Mouse (Mus musculus): ENCODE data around the gene Ankrd39. TPM values are rescaled to one million over a fixed set of nuclear protein-coding genes. Genes with fewer than 3 reads are reported as not detected.
"Not testable (repeated sequence)": the region's sequence is repeated elsewhere in the genome, so short reads cannot be mapped to it uniquely, and the experiment has no call there.

The Ankrd39 gene
- total RNA-seq, 1 experiment from 2014 or later: 12.2 TPM

GRCm38 (mm10) chr1:36536783-36537182 is 10.5 kb downstream of the Ankrd39 start, which contains the start of gene Ankrd23:
Ankrd23 (minus strand) TSS chr1:36536883.
- ATAC-seq (ENCODE audit: extremely low read depth, insufficient number of reproducible peaks, low FRiP score, poor library complexity, severe bottlenecking): not testable (repeated sequence)

- ATAC-seq (ENCODE audit: extremely low read depth, insufficient number of reproducible peaks, low FRiP score, poor library complexity, severe bottlenecking): no peak
These were observed 10.9 kb downstream of the Ankrd39 start for GRCm38 (mm10) chr1:36536397-36536728.

GRCm38 (mm10) chr1:36535477-36536396 is 11.5 kb downstream of the Ankrd39 start:
- no peak for ATAC-seq (ENCODE audit: extremely low read depth, insufficient number of reproducible peaks, low FRiP score, poor library complexity, severe bottlenecking)

GRCm38 (mm10) chr1:36534595-36535058 is 12.6 kb downstream of the Ankrd39 start:
- no peak for ATAC-seq (ENCODE audit: extremely low read depth, insufficient number of reproducible peaks, low FRiP score, poor library complexity, severe bottlenecking)

- no peak for ATAC-seq (ENCODE audit: extremely low read depth, insufficient number of reproducible peaks, low FRiP score, poor library complexity, severe bottlenecking)
These were observed 13.7 kb downstream of the Ankrd39 start for GRCm38 (mm10) chr1:36533546-36533945.

GRCm38 (mm10) chr1:36531461-36531860 is 15.8 kb downstream of the Ankrd39 start:
- ATAC-seq (ENCODE audit: extremely low read depth, insufficient number of reproducible peaks, low FRiP score, poor library complexity, severe bottlenecking): no peak

- no peak for ATAC-seq (ENCODE audit: extremely low read depth, insufficient number of reproducible peaks, low FRiP score, poor library complexity, severe bottlenecking)
These were observed 16.3 kb downstream of the Ankrd39 start for GRCm38 (mm10) chr1:36530962-36531361.

GRCm38 (mm10) chr1:36530485-36530884 is 16.8 kb downstream of the Ankrd39 start:
- no peak for ATAC-seq (ENCODE audit: extremely low read depth, insufficient number of reproducible peaks, low FRiP score, poor library complexity, severe bottlenecking)

GRCm38 (mm10) chr1:36529875-36530274 is 17.4 kb downstream of the Ankrd39 start:
- ATAC-seq (ENCODE audit: extremely low read depth, insufficient number of reproducible peaks, low FRiP score, poor library complexity, severe bottlenecking): no peak

GRCm38 (mm10) chr1:36529274-36529673 is 18.0 kb downstream of the Ankrd39 start:
- no peak for ATAC-seq (ENCODE audit: extremely low read depth, insufficient number of reproducible peaks, low FRiP score, poor library complexity, severe bottlenecking)

- no peak for ATAC-seq (ENCODE audit: extremely low read depth, insufficient number of reproducible peaks, low FRiP score, poor library complexity, severe bottlenecking)
These were observed 18.9 kb downstream of the Ankrd39 start for GRCm38 (mm10) chr1:36528351-36528750.

GRCm38 (mm10) chr1:36526903-36527302 is 20.3 kb downstream of the Ankrd39 start:
- ATAC-seq (ENCODE audit: extremely low read depth, insufficient number of reproducible peaks, low FRiP score, poor library complexity, severe bottlenecking): no peak

GRCm38 (mm10) chr1:36525774-36526173 is 21.5 kb downstream of the Ankrd39 start:
- no peak for ATAC-seq (ENCODE audit: extremely low read depth, insufficient number of reproducible peaks, low FRiP score, poor library complexity, severe bottlenecking)

- no peak for ATAC-seq (ENCODE audit: extremely low read depth, insufficient number of reproducible peaks, low FRiP score, poor library complexity, severe bottlenecking)
These were observed 23.2 kb downstream of the Ankrd39 start for GRCm38 (mm10) chr1:36524058-36524457.

GRCm38 (mm10) chr1:36523332-36524013 is 23.8 kb downstream of the Ankrd39 start:
- no peak for ATAC-seq (ENCODE audit: extremely low read depth, insufficient number of reproducible peaks, low FRiP score, poor library complexity, severe bottlenecking)

- no peak for ATAC-seq (ENCODE audit: extremely low read depth, insufficient number of reproducible peaks, low FRiP score, poor library complexity, severe bottlenecking)
These were observed 25.0 kb downstream of the Ankrd39 start for GRCm38 (mm10) chr1:36522210-36522609.

- ATAC-seq (ENCODE audit: extremely low read depth, insufficient number of reproducible peaks, low FRiP score, poor library complexity, severe bottlenecking): no peak
These were observed 27.6 kb downstream of the Ankrd39 start for GRCm38 (mm10) chr1:36519626-36520025.

- no peak for ATAC-seq (ENCODE audit: extremely low read depth, insufficient number of reproducible peaks, low FRiP score, poor library complexity, severe bottlenecking)
These were observed 29.0 kb downstream of the Ankrd39 start for GRCm38 (mm10) chr1:36518259-36518658.

- ATAC-seq (ENCODE audit: extremely low read depth, insufficient number of reproducible peaks, low FRiP score, poor library complexity, severe bottlenecking): no peak
These were observed 33.5 kb downstream of the Ankrd39 start for GRCm38 (mm10) chr1:36513718-36514117.

- no peak for ATAC-seq (ENCODE audit: extremely low read depth, insufficient number of reproducible peaks, low FRiP score, poor library complexity, severe bottlenecking)
These were observed 33.9 kb downstream of the Ankrd39 start for GRCm38 (mm10) chr1:36513310-36513709.
